ENCODE assay signal across 22 mouse cellular contexts in genomic region chr8:79196481-79196880, GRCm38 (mm10). TPM values are rescaled to one million over a fixed set of nuclear protein-coding genes. Genes with fewer than 3 reads are reported as not detected.
"Had no signal": no experiment of that assay in that cellular context is flagged by ENCODE, and none has a peak within 500 bp of the region (broad histone marks: within the 10 kb centered on the region; RNA-seq: fewer than 3 reads in every experiment).

No protein-coding gene starts in this region.

- H3K36me3 ChIP-seq: stomach, embryonic 15.5 days had no signal

- H3K4me3 ChIP-seq: midbrain, embryonic 10.5 days; midbrain, embryonic 12.5 days; neural tube, embryonic 12.5 days; stomach, embryonic 15.5 days had no signal

- ATAC-seq: midbrain, embryonic 16.5 days had no signal

- H3K27me3 ChIP-seq: midbrain, embryonic 12.5 days; neural tube, embryonic 12.5 days; stomach, embryonic 15.5 days had no signal

- H3K9me3 ChIP-seq: midbrain, embryonic 10.5 days; midbrain, embryonic 12.5 days; neural tube, embryonic 12.5 days; stomach, embryonic 15.5 days had no signal

- H3K4me2 ChIP-seq: lung, embryonic 14.5 days; midbrain, embryonic 12.5 days; neural tube, embryonic 12.5 days; stomach, embryonic 15.5 days had no signal

- DNase-seq: lung, adult 18-20 months; lung, embryonic 14.5 days; lung, postnatal 10 days; lung, postnatal 4 days; midbrain, embryonic 14.5 days; right cerebral cortex, postnatal 14 days; thymus, adult 2 months; thymus, postnatal 25 days; thymus, postnatal 4 days had no signal

- H3K27ac ChIP-seq: liver, embryonic 14.5 days; midbrain, embryonic 10.5 days; midbrain, embryonic 12.5 days; neural tube, embryonic 12.5 days; stomach, embryonic 15.5 days; stomach, postnatal 0 days had no signal

- H3K4me1 ChIP-seq: midbrain, embryonic 10.5 days; midbrain, embryonic 12.5 days; stomach, embryonic 15.5 days had no signal

- H3K9ac ChIP-seq: liver, embryonic 14.5 days; lung, embryonic 14.5 days; midbrain, embryonic 12.5 days; neural tube, embryonic 12.5 days; stomach, embryonic 15.5 days had no signal

RNA-seq across cellular contexts. Expression of gene 1700011L22Rik, which starts 51.9 kb away (rescaled TPM):
- total RNA-seq: megakaryocyte, adult 5-6 weeks; neutrophil, adult 5-6 weeks had no signal
- polyA plus RNA-seq: liver, embryonic 14.5 days; liver, embryonic 16.5 days; lung, embryonic 14.5 days; lung, embryonic 16.5 days; midbrain, embryonic 10.5 days; midbrain, embryonic 12.5 days; midbrain, embryonic 14.5 days; midbrain, embryonic 16.5 days; neural tube, embryonic 12.5 days; neural tube, embryonic 14.5 days; spleen, adult 2 months; stomach, embryonic 15.5 days; stomach, postnatal 0 days; thymus, adult 2 months had no signal
